Mouse (Mus musculus): Measurements from ENCODE around the gene Arhgef19.

- TF ChIP-seq CTCF (IDR thresholded peaks at IDR 0.05; ENCODE audit: low read depth) = 0 out of 2 replicates have a peak, but pooled peaks have one; percentile 3
- TF ChIP-seq EP300 (IDR thresholded peaks at IDR 0.05; ENCODE audit: low read depth) = no peak
Measured at GRCm38 (mm10) chr4:141204580-141205061, 34.7 kb upstream of the Arhgef19 start.
